Mouse (Mus musculus): Measurements from ENCODE around the gene Foxa1.

Gene Foxa1

GRCm38 (mm10) chr12:57539551-57539985, 7.1 kb downstream of the Foxa1 start:
- DNase-seq: no peak

- DNase-seq: no peak
Observed at GRCm38 (mm10) chr12:57538588-57539550, 7.8 kb downstream of the Foxa1 start.

- DNase-seq: no peak
Observed at GRCm38 (mm10) chr12:57537791-57538587, 8.7 kb downstream of the Foxa1 start.

GRCm38 (mm10) chr12:57536909-57537670, 9.6 kb downstream of the Foxa1 start:
- DNase-seq: no peak

GRCm38 (mm10) chr12:57536056-57536908, 10.4 kb downstream of the Foxa1 start:
- no peak for DNase-seq

GRCm38 (mm10) chr12:57534879-57535611, 11.7 kb downstream of the Foxa1 start:
- DNase-seq: no peak

GRCm38 (mm10) chr12:57534517-57534878, 12.2 kb downstream of the Foxa1 start:
- DNase-seq: no peak

GRCm38 (mm10) chr12:57530474-57530873, 16.2 kb downstream of the Foxa1 start:
- DNase-seq: no peak

GRCm38 (mm10) chr12:57528335-57528734, 18.4 kb downstream of the Foxa1 start:
- no peak for DNase-seq

- DNase-seq: no peak
Observed at GRCm38 (mm10) chr12:57515702-57516377, 30.9 kb downstream of the Foxa1 start.

GRCm38 (mm10) chr12:57514552-57514951, 32.2 kb downstream of the Foxa1 start:
- no peak for DNase-seq

- DNase-seq: no peak
Observed at GRCm38 (mm10) chr12:57511560-57511959, 35.2 kb downstream of the Foxa1 start.

GRCm38 (mm10) chr12:57511127-57511526, 35.6 kb downstream of the Foxa1 start:
- DNase-seq: no peak

GRCm38 (mm10) chr12:57509726-57510125, 37.0 kb downstream of the Foxa1 start:
- no peak for DNase-seq

GRCm38 (mm10) chr12:57508938-57509337, 37.8 kb downstream of the Foxa1 start:
- DNase-seq: no peak

GRCm38 (mm10) chr12:57505329-57505728, 41.4 kb downstream of the Foxa1 start:
- DNase-seq: no peak

- no peak for DNase-seq
Observed at GRCm38 (mm10) chr12:57500246-57500645, 46.5 kb downstream of the Foxa1 start.

GRCm38 (mm10) chr12:57496347-57497119, 50.2 kb downstream of the Foxa1 start:
- DNase-seq: no peak

Data from spleen, adult 18-20 months (tissue).